Mouse (Mus musculus): Measurements from ENCODE around the gene Wwtr1. TPM values are rescaled to one million over a fixed set of nuclear protein-coding genes. Genes with fewer than 3 reads are reported as not detected.

Gene Wwtr1
- total RNA-seq (2023), result not detected

DNA sequence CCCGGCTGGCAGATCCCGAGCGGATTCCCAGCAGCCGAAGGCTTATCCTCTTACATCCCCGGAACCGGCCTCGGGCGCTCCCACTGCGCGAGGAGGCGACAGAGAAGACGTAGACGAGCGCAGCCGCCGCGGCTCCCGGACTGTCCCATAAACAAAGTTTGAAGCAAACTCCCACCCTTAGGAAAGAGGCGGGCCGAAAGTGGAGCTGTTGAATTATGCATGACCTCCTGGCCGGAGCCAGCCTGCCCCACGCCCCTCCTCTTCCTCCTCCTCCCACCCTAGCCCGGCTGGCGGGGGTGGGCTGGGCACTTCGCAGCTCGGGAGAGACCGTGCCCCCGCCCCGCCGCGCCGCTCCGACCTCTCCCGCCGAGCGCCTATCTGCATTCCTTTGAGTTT lies at the start of gene Wwtr1:
Gene Wwtr1, minus strand, starts transcription at position 251 of the 396 bp plus-strand sequence.

DNA sequence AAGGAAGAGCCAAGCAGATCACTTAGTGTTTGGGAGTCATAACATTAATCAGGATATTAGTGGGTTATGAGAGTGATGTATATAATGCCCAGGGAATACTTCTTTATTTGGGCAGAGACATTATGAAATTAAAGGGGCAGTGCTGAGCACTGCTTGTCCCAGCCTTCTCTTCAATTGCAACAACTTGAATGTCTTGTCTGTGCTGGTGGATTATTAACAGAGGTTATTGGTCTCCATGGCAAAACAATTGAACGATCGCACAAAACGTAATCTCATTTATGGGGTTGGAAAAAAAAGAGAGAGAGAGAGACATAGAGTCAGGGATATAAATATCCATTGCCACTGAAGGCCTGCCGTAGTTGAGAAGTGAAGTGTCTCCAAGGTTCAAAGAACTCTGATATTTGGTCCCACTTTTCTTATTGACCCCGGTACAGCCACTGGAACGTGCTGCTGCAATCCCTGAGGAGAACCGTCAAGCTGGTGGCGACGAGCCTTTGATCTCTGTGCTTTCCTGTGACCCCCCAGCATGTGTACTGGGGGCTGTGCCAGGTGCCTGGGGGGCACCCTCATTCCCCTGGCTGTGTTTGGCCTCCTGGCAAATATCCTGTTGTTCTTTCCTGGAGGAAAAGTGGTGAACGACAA lies 150.5 kb downstream of the Wwtr1 start, which contains the start of gene Tm4sf4:
Gene Tm4sf4, plus strand, starts transcription at position 226 of the 642 bp plus-strand sequence.

Other genes with a start within 250 kb of the Wwtr1 start
- not detected for gene Tm4sf4, start 150.6 kb downstream of the Wwtr1 start, total RNA-seq (2023)
- 10 to 100 TPM; 26.8 to 31.4 TPM for gene Commd2, start 75.8 kb upstream of the Wwtr1 start, total RNA-seq (2023)
- gene Ankub1, start 116.9 kb upstream of the Wwtr1 start, total RNA-seq (2023), result not detected
- 10 to 100 TPM; 42.4 to 47.3 TPM for gene Rnf13, start 160.2 kb upstream of the Wwtr1 start, total RNA-seq (2023)